Mouse (Mus musculus): ENCODE measurements around the gene Mad1l1. TPM values are rescaled to one million over a fixed set of nuclear protein-coding genes. Genes with fewer than 3 reads are reported as not detected.

Gene Mad1l1
- polyA plus RNA-seq, 1 experiment, result 302 TPM

DNA sequence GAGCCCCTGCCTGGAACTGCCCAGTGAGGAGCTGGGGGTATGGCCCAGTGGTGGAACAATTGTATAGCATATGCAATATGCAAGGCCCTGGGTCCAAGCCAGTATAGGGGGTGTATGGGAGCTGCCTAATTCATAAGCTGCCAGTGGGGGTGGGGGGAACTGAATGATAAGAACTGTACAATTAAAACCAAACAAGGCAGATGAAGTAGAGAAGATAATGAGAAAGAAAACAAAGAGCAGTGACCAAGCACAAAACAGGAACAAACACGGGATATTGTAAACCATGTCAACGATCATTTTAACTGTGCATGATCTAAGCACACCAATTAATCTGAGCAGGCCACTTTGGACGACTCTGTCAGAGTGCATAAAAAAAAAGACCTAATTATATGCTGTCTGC is 167.2 kb downstream of the Mad1l1 start:
- TF ChIP-seq POLR2A (IDR thresholded peaks at IDR 0.05; ENCODE audit: insufficient read depth, low read depth, low read length) (no peak), CTCF (IDR thresholded peaks at IDR 0.05; ENCODE audit: insufficient read depth, low read depth, low read length) (no peak)

DNA sequence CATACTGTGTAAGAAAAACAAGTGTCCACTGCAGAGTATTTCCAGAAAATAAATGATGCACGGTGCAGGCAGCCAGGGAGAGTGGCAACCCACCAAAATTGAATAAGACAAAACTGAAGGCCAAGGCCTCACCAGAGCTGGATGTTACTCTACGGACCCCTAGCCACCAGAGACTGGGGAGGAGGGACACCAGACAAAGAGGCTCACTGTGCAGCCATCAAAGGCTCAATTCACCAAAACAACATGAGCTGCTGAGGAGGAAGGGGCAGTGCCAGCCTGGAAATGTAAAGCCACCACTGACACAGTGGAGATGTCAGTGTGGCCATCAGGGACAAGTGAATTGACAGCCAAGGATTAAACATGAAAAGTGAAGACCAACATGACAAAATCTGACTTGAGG is 169.5 kb downstream of the Mad1l1 start:
- Histone ChIP-seq H3K4me1 (ENCODE audit: control insufficient read depth, insufficient read depth, low read length) (peaks cover 20% of the 10 kb centered on the region), H3K4me3 (ENCODE audit: insufficient read depth, low read depth, low read length) (no peak overlapping the region), H3K27ac (ENCODE audit: insufficient read depth, low read depth, low read length) (no peak overlapping the region)
- TF ChIP-seq CTCF (IDR thresholded peaks at IDR 0.05; ENCODE audit: insufficient read depth, low read depth, low read length) (no peak), POLR2A (IDR thresholded peaks at IDR 0.05; ENCODE audit: insufficient read depth, low read depth, low read length) (no peak)
- WGBS, result 53% methylated on average over 2 of the region's 2 CpGs

More for the DNA sequence above, 167.2 kb downstream of the Mad1l1 start:
- Histone ChIP-seq H3K27ac (ENCODE audit: insufficient read depth, low read depth, low read length) (no peak overlapping the region), H3K4me1 (ENCODE audit: control insufficient read depth, insufficient read depth, low read length) (peaks cover 13% of the 10 kb centered on the region), H3K4me3 (ENCODE audit: insufficient read depth, low read depth, low read length) (no peak overlapping the region)
- 72% methylated on average over 3 of the region's 3 CpGs for WGBS

DNA sequence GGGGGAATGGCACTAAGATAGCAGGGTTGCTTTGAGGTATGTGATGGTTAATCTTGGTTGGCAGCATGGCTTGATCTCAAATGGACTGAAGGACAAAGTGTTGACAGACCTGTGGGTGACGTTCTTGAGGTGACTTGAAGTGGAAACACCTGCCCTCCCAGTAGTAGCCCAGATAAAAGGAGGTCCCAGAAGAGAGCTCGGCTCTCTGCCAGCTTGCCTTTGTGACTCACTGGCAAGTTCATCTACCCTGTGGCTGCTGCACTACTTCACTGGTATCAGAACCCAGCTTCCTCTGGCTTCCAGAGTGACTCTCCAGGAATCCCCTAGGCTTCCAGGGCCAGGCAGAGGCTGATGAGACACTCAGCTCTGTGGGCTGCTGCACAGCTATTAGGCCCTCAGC is 170.2 kb downstream of the Mad1l1 start:
- WGBS, result 72% methylated on average over 2 of the region's 2 CpGs
- peaks cover 20% of the 10 kb centered on the region for H3K4me1 ChIP-seq (ENCODE audit: control insufficient read depth, insufficient read depth, low read length)
- H3K27ac ChIP-seq (ENCODE audit: insufficient read depth, low read depth, low read length), result no peak overlapping the region
- TF ChIP-seq POLR2A (IDR thresholded peaks at IDR 0.05; ENCODE audit: insufficient read depth, low read depth, low read length), result no peak
- TF ChIP-seq CTCF (IDR thresholded peaks at IDR 0.05; ENCODE audit: insufficient read depth, low read depth, low read length), result no peak
- H3K4me3 ChIP-seq (ENCODE audit: insufficient read depth, low read depth, low read length), result no peak overlapping the region

DNA sequence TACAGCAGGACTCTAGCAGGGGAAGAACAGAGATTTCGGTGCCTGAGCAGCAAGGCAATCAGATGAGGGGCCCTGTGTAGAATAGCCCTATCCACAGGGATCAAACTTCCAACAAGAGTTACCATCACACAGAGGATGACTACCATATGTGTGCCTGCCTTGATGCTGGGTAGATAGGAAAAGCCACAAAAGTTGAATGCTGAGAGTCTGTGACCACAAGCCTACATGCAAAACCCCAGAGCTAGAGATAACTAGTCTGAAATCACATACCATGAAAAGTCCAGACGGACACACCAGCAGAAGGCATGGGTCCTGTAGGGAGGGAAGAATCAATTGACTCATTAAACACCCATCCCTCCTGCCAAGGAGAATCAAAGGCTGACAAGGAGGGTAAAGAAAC is 170.7 kb downstream of the Mad1l1 start:
- 93% methylated on average over 2 of the region's 2 CpGs for WGBS
- no peak overlapping the region for H3K27ac ChIP-seq (ENCODE audit: insufficient read depth, low read depth, low read length)

DNA sequence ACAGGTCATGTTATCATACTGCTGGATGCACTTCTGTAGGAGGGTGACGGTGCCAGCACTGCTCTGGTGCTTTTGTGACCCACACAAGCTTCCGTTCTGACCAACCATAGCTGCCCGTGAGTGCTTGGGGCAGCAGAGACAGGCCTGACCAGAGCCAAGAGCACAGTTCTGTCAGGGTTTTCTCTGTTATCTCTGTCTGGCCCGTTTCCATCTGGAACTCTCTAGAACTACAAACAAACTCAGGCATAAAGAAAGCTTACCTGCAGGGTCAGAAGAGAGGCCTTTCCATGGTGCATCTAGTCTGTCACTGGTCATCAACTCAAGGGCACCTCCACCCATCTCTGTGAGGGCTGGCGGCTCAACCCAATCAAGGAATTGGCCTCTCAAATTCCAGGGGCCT is 171.2 kb downstream of the Mad1l1 start:
- no peak for TF ChIP-seq CTCF (IDR thresholded peaks at IDR 0.05; ENCODE audit: insufficient read depth, low read depth, low read length)
- no peak for TF ChIP-seq POLR2A (IDR thresholded peaks at IDR 0.05; ENCODE audit: insufficient read depth, low read depth, low read length)
- no peak overlapping the region for H3K27ac ChIP-seq (ENCODE audit: insufficient read depth, low read depth, low read length)

More for the DNA sequence above, 170.7 kb downstream of the Mad1l1 start:
- H3K4me1 ChIP-seq (ENCODE audit: control insufficient read depth, insufficient read depth, low read length), result peaks cover 20% of the 10 kb centered on the region
- TF ChIP-seq CTCF (IDR thresholded peaks at IDR 0.05; ENCODE audit: insufficient read depth, low read depth, low read length) (no peak), POLR2A (IDR thresholded peaks at IDR 0.05; ENCODE audit: insufficient read depth, low read depth, low read length) (no peak)
- H3K4me3 ChIP-seq (ENCODE audit: insufficient read depth, low read depth, low read length), result no peak overlapping the region

DNA sequence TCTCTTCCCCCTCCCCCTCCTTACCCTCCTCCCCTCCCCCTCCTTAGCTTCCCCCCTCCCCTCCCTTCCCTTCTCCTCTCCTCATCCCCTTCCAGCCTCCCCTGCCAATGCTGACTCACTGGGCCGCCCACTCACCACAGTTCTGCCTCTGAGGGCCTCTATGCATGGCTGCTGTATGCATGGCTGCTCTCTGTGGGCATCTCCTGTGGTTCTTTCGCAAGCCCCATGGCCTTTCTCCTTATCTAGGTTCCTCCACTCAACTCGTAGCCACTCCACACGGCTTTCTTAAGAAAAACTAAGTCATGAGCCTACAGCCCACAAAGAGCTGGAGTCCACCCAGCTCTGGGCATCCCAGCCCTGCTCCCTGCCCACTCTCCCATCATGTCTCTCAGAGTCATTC is 172.1 kb downstream of the Mad1l1 start:
- WGBS, result 59% methylated on average over 4 of the region's 4 CpGs
- TF ChIP-seq CTCF (IDR thresholded peaks at IDR 0.05; ENCODE audit: insufficient read depth, low read depth, low read length), result no peak
- no peak for TF ChIP-seq POLR2A (IDR thresholded peaks at IDR 0.05; ENCODE audit: insufficient read depth, low read depth, low read length)
- Histone ChIP-seq H3K4me1 (ENCODE audit: control insufficient read depth, insufficient read depth, low read length) (peaks cover 20% of the 10 kb centered on the region), H3K27ac (ENCODE audit: insufficient read depth, low read depth, low read length) (peak overlapping the region; percentile 56; the same call in 1 of the 2 replicates), H3K4me3 (ENCODE audit: insufficient read depth, low read depth, low read length) (no peak overlapping the region)

More for the DNA sequence above, 171.2 kb downstream of the Mad1l1 start:
- WGBS, result 95% methylated on average over 5 of the region's 5 CpGs
- no peak overlapping the region for H3K4me3 ChIP-seq (ENCODE audit: insufficient read depth, low read depth, low read length)
- H3K4me1 ChIP-seq (ENCODE audit: control insufficient read depth, insufficient read depth, low read length), result peaks cover 20% of the 10 kb centered on the region

DNA sequence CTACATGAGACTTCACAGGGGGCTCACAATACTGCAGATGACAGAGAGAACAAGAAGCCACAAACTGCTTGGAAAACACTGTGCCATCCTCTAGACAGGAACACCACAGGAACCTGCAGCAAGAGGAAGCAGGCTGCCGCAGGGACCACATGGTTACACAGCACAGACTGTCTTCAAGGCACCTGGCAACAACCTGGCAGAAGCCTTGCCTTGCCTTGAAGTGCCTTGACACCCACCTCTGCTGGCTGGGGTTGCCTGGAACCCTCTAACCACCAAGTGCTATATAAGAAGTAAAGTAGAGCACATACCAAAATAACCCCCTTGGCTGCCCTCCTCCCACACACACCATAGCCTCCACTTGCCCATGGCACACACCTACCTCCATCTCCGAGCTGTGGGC is 177.8 kb downstream of the Mad1l1 start:
- peaks cover 9% of the 10 kb centered on the region for H3K4me1 ChIP-seq (ENCODE audit: control insufficient read depth, insufficient read depth, low read length)
- no peak for TF ChIP-seq POLR2A (IDR thresholded peaks at IDR 0.05; ENCODE audit: insufficient read depth, low read depth, low read length)
- no peak for TF ChIP-seq CTCF (IDR thresholded peaks at IDR 0.05; ENCODE audit: insufficient read depth, low read depth, low read length)

DNA sequence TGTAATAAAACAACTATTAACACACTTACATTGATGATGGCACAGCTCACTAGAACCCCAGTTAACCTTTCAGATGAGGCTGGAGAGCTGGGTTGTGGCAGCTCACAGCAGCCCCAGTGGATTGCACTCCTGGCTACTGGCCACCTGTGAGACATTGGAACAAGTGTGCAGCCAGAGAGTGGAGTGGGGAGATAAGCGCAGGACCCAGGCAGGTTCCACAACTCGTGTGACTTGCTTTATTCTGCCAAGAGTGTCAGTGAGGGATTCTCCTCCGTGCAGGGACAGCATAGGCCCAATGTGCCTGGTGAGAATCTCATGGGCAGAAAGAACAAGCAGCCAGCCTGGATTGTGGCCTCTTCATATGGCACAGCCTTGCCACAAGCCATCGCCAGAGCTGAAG is 180.0 kb downstream of the Mad1l1 start:
- TF ChIP-seq POLR2A (IDR thresholded peaks at IDR 0.05; ENCODE audit: insufficient read depth, low read depth, low read length) (no peak), CTCF (IDR thresholded peaks at IDR 0.05; ENCODE audit: insufficient read depth, low read depth, low read length) (no peak)
- H3K27ac ChIP-seq (ENCODE audit: insufficient read depth, low read depth, low read length), result no peak overlapping the region
- WGBS, result 95% methylated on average over 4 of the region's 4 CpGs
- H3K4me3 ChIP-seq (ENCODE audit: insufficient read depth, low read depth, low read length), result no peak overlapping the region
- peaks cover 8% of the 10 kb centered on the region for H3K4me1 ChIP-seq (ENCODE audit: control insufficient read depth, insufficient read depth, low read length)

More for the DNA sequence above, 177.8 kb downstream of the Mad1l1 start:
- Histone ChIP-seq H3K27ac (ENCODE audit: insufficient read depth, low read depth, low read length) (no peak overlapping the region), H3K4me3 (ENCODE audit: insufficient read depth, low read depth, low read length) (no peak overlapping the region)
- 86% methylated on average over 2 of the region's 2 CpGs for WGBS

DNA sequence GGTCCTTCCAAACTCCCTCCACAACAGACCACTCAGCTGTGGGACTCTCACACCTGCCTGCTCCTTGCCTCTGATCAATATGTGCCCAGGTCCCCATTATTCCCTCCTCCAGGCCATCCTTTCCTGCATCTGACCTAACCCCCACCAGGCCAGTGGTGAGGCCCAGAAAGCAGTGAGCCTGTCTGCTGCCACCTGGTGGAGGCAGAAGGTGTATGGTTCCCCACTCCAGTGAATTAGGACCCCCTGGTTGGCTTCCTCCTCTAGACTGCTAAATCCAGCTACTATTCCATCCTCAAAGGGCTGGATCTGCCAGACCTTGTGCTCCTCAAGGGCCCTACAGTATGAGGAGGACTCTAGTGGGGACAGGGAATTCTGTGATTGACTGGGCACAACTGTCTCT is 181.1 kb downstream of the Mad1l1 start:
- Histone ChIP-seq H3K4me1 (ENCODE audit: control insufficient read depth, insufficient read depth, low read length) (peaks cover 17% of the 10 kb centered on the region), H3K27ac (ENCODE audit: insufficient read depth, low read depth, low read length) (no peak overlapping the region), H3K4me3 (ENCODE audit: insufficient read depth, low read depth, low read length) (no peak overlapping the region)
- TF ChIP-seq POLR2A (IDR thresholded peaks at IDR 0.05; ENCODE audit: insufficient read depth, low read depth, low read length) (no peak), CTCF (IDR thresholded peaks at IDR 0.05; ENCODE audit: insufficient read depth, low read depth, low read length) (peak; percentile 92)
